Mouse (Mus musculus) stomach, postnatal 0 days (tissue): Measurements from ENCODE around the gene Cdkn1a.

Source experiments
- CTCF ChIP-seq: IDR thresholded peaks from 2 replicates; pipeline ENCODE4 v1.5.1; 2016; ENCODE audit warnings: antibody characterized with exemption, low read depth, mild to moderate bottlenecking, moderate library complexity
- EP300 ChIP-seq: optimal IDR thresholded peaks from 2 replicates; pipeline ENCODE3; 2016; ENCODE audit warnings: antibody characterized with exemption

GRCm38 (mm10) chr17:29096245-29096644 is 5.5 kb downstream of the Cdkn1a start:
- TF ChIP-seq EP300 (no peak), CTCF (no peak)
